Mouse (Mus musculus) embryo, embryonic 9.5 days (tissue): ENCODE measurements around the gene AU022751.
"Not testable (repeated sequence)": the region's sequence is repeated elsewhere in the genome, so short reads cannot be mapped to it uniquely, and the experiment has no call there.

Experiments
- DNase-seq: peaks from one replicate; pipeline ENCODE4 v3.0.0-alpha.2; 2017; ENCODE audit errors: extremely low spot score

Gene AU022751

GRCm38 (mm10) chrX:6082954-6083680, at the start of gene AU022751:
TSS of gene AU022751 (minus strand) at chrX:6083419.
- DNase-seq, result no peak

- DNase-seq, result peak; percentile 48
These were observed 9.0 kb upstream of the AU022751 start for GRCm38 (mm10) chrX:6091996-6092757.

- DNase-seq, result no peak
These were observed 8.3 kb upstream of the AU022751 start for GRCm38 (mm10) chrX:6091547-6091946.

GRCm38 (mm10) chrX:6061563-6061962, 21.7 kb downstream of the AU022751 start:
- DNase-seq, result no peak

- DNase-seq, result not testable (repeated sequence)
These were observed 35.1 kb downstream of the AU022751 start for GRCm38 (mm10) chrX:6047936-6048614.

- DNase-seq, result not testable (repeated sequence)
These were observed 35.9 kb downstream of the AU022751 start, which contains the start of gene Nudt11 for GRCm38 (mm10) chrX:6047066-6047935. TSS of gene Nudt11 (plus strand) at chrX:6047453.
